8 mouse cellular contexts compared by ENCODE assay signal in genomic region chr8:109706076-109706873, GRCm38 (mm10). TPM values are rescaled to one million over a fixed set of nuclear protein-coding genes. Genes with fewer than 3 reads are reported as not detected.
DNase-seq lines count a peak whose midpoint lies in the region; ATAC-seq and TF ChIP-seq lines count a peak whose summit lies in the region.

No protein-coding gene starts in this region.

- H3K27me3 ChIP-seq in forebrain, embryonic 11.5 days (ENCODE audit: control insufficient read depth, insufficient read depth, low read length): peaks cover 4% of the 10 kb centered on the region; the same call in 1 of the 2 replicates
- no peaks in the 10 kb centered on the region for H3K27me3 ChIP-seq in kidney, embryonic 16.5 days (ENCODE audit: insufficient read depth, low read length)
- H3K27me3 ChIP-seq in midbrain, embryonic 14.5 days (ENCODE audit: control insufficient read depth, insufficient read depth, low read length): no peaks in the 10 kb centered on the region

- peak; percentile 25 to 41 for DNase-seq in layer of hippocampus, postnatal 10 days (ENCODE audit: low spot score in 2 of 2)
- DNase-seq in layer of hippocampus, postnatal 36 days: no peak
- no peak for DNase-seq in forebrain, embryonic 11.5 days (ENCODE audit: low spot score)
- peak; percentile 59 for DNase-seq in midbrain, embryonic 14.5 days
- DNase-seq in thymus, postnatal 36 days: peak; percentile 22 to 28
- no peak for DNase-seq in right cerebral cortex, postnatal 14 days

- H3K4me2 ChIP-seq in forebrain, embryonic 11.5 days (ENCODE audit: low read depth, low read length, severe bottlenecking): peak overlapping the region; percentile 66
- H3K4me2 ChIP-seq in kidney, embryonic 16.5 days (replicated peaks; ENCODE audit: low read depth, low read length): peak overlapping the region; percentile 95
- peak overlapping the region; percentile 57 for H3K4me2 ChIP-seq in midbrain, embryonic 14.5 days (ENCODE audit: low read length)

- no peaks in the 10 kb centered on the region for H3K9me3 ChIP-seq in forebrain, embryonic 11.5 days (ENCODE audit: control insufficient read depth, low read length)
- H3K9me3 ChIP-seq in kidney, embryonic 16.5 days (ENCODE audit: low read length): no peaks in the 10 kb centered on the region
- H3K9me3 ChIP-seq in midbrain, embryonic 14.5 days (ENCODE audit: control insufficient read depth, low read length): no peaks in the 10 kb centered on the region

- 9% methylated on average over 27 of the region's 30 CpGs for WGBS in bone marrow, adult 2 months
- WGBS in forebrain, embryonic 11.5 days: 1% methylated on average over 29 of the region's 30 CpGs
- WGBS in kidney, embryonic 16.5 days: 1% methylated on average over 29 of the region's 30 CpGs
- WGBS in midbrain, embryonic 14.5 days: under 1% methylated on average over 30 of the region's 30 CpGs

- peaks cover 6% of the 10 kb centered on the region; the same call in 1 of the 2 replicates for H3K36me3 ChIP-seq in forebrain, embryonic 11.5 days (ENCODE audit: control insufficient read depth, insufficient read depth, low read length)
- peaks cover 28% of the 10 kb centered on the region for H3K36me3 ChIP-seq in kidney, embryonic 16.5 days (ENCODE audit: insufficient read depth, low read length)
- peaks cover 37% of the 10 kb centered on the region for H3K36me3 ChIP-seq in midbrain, embryonic 14.5 days (ENCODE audit: control insufficient read depth, insufficient read depth, low read length)

- no peak for TF ChIP-seq POLR2A in bone marrow, adult 2 months (IDR thresholded peaks at IDR 0.05; ENCODE audit: borderline replicate concordance, control insufficient read depth, low read depth, low read length)

- H3K27ac ChIP-seq in bone marrow, adult 2 months (ENCODE audit: control insufficient read depth, insufficient read depth, low read depth, low read length, poor library complexity): peak overlapping the region; percentile 12; the same call in 1 of the 2 replicates
- H3K27ac ChIP-seq in forebrain, embryonic 11.5 days (ENCODE audit: low read depth, low read length): no peak overlapping the region; the same call in 1 of the 2 replicates
- peak overlapping the region; percentile 94 for H3K27ac ChIP-seq in kidney, embryonic 16.5 days (ENCODE audit: low read length)
- peak overlapping the region; percentile 97 for H3K27ac ChIP-seq in midbrain, embryonic 14.5 days (replicated peaks; ENCODE audit: low read depth, low read length)

- peak overlapping the region; percentile 99 for H3K9ac ChIP-seq in forebrain, embryonic 11.5 days (ENCODE audit: low read length)
- peak overlapping the region; percentile 100 for H3K9ac ChIP-seq in kidney, embryonic 16.5 days (replicated peaks; ENCODE audit: low read length)
- peak overlapping the region; percentile 100 for H3K9ac ChIP-seq in midbrain, embryonic 14.5 days (replicated peaks; ENCODE audit: low read length)

- ATAC-seq in forebrain, embryonic 11.5 days (replicated peaks; ENCODE audit: low FRiP score): peak; percentile 37
- peak; percentile 55 for ATAC-seq in kidney, embryonic 16.5 days (ENCODE audit: low FRiP score, low TSS enrichment)
- ATAC-seq in midbrain, embryonic 14.5 days (ENCODE audit: low FRiP score, low TSS enrichment): peak; percentile 38

- H3K4me1 ChIP-seq in bone marrow, adult 2 months (ENCODE audit: control insufficient read depth, insufficient read depth, low read length): no peaks in the 10 kb centered on the region; the same call in 1 of the 2 replicates
- H3K4me1 ChIP-seq in forebrain, embryonic 11.5 days (replicated peaks; ENCODE audit: control insufficient read depth, insufficient read depth, low read length): peaks cover 7% of the 10 kb centered on the region
- H3K4me1 ChIP-seq in kidney, embryonic 16.5 days (ENCODE audit: insufficient read depth, low read length): peaks cover 27% of the 10 kb centered on the region
- peaks cover 25% of the 10 kb centered on the region for H3K4me1 ChIP-seq in midbrain, embryonic 14.5 days (ENCODE audit: control insufficient read depth, insufficient read depth, low read length)

- H3K4me3 ChIP-seq in bone marrow, adult 2 months (replicated peaks; ENCODE audit: control insufficient read depth, low read depth, low read length): peak overlapping the region; percentile 56
- H3K4me3 ChIP-seq in forebrain, embryonic 11.5 days (ENCODE audit: low read depth, low read length): peak overlapping the region; percentile 91
- H3K4me3 ChIP-seq in kidney, embryonic 16.5 days (ENCODE audit: low read length): peak overlapping the region; percentile 96
- H3K4me3 ChIP-seq in midbrain, embryonic 14.5 days (replicated peaks; ENCODE audit: low read depth, low read length): peak overlapping the region; percentile 99

- TF ChIP-seq CTCF in bone marrow, adult 2 months (IDR thresholded peaks at IDR 0.05; ENCODE audit: control insufficient read depth, insufficient read depth, low read length): no peak

RNA-seq across cellular contexts. Expression of gene Zfp821, which starts 0.9 kb away (rescaled TPM):
- total RNA-seq in layer of hippocampus, postnatal 10 days (2021): 10 to 100 TPM; 63.7 to 65.0 TPM
- 10 to 100 TPM; 44.6 to 46.8 TPM for total RNA-seq in layer of hippocampus, postnatal 36 days (2021)
- polyA plus RNA-seq in bone marrow, adult 2 months (2011; ENCODE audit: insufficient read depth, insufficient read length, low replicate concordance, missing spikeins): 10.8 and 18.6 TPM in 2 replicates
- polyA plus RNA-seq in forebrain, embryonic 11.5 days (2014; fragmentation: Nextera tagmentation; extraction: Ambion mirVana): 50.2 and 56.1 TPM in 2 replicates
- 25.1 and 28.5 TPM in 2 replicates for polyA plus RNA-seq in kidney, embryonic 16.5 days (2015; fragmentation: Nextera tagmentation; extraction: Ambion mirVana)
- polyA plus RNA-seq in midbrain, embryonic 14.5 days (2014; fragmentation: Nextera tagmentation; extraction: Ambion mirVana): 87.5 and 95.2 TPM in 2 replicates

RNA-seq across cellular contexts. Expression of gene Ist1, which starts 13.2 kb away (rescaled TPM):
- total RNA-seq in layer of hippocampus, postnatal 10 days (2021): 100 to 1,000 TPM in 1 of 2 experiments, 10 to 100 TPM in 1; 95.8 to 103 TPM
- 10 to 100 TPM; 93.2 to 94.0 TPM for total RNA-seq in layer of hippocampus, postnatal 36 days (2021)
- 45.9 and 55.7 TPM in 2 replicates for polyA plus RNA-seq in bone marrow, adult 2 months (2011; ENCODE audit: insufficient read depth, insufficient read length, low replicate concordance, missing spikeins)
- polyA plus RNA-seq in forebrain, embryonic 11.5 days (2014; fragmentation: Nextera tagmentation; extraction: Ambion mirVana): 172 and 186 TPM in 2 replicates
- 160 TPM in 2 replicates for polyA plus RNA-seq in kidney, embryonic 16.5 days (2015; fragmentation: Nextera tagmentation; extraction: Ambion mirVana)
- 158 and 187 TPM in 2 replicates for polyA plus RNA-seq in midbrain, embryonic 14.5 days (2014; fragmentation: Nextera tagmentation; extraction: Ambion mirVana)

RNA-seq across cellular contexts. Expression of gene Atxn1l, which starts 31.3 kb away (rescaled TPM):
- total RNA-seq in layer of hippocampus, postnatal 10 days (2021): 10 to 100 TPM; 40.8 to 41.1 TPM
- 10 to 100 TPM; 37.4 to 40.3 TPM for total RNA-seq in layer of hippocampus, postnatal 36 days (2021)
- 5.3 and 5.8 TPM in 2 replicates for polyA plus RNA-seq in bone marrow, adult 2 months (2011; ENCODE audit: insufficient read depth, insufficient read length, low replicate concordance, missing spikeins)
- 8.3 and 8.6 TPM in 2 replicates for polyA plus RNA-seq in forebrain, embryonic 11.5 days (2014; fragmentation: Nextera tagmentation; extraction: Ambion mirVana)
- 7.5 and 9.3 TPM in 2 replicates for polyA plus RNA-seq in kidney, embryonic 16.5 days (2015; fragmentation: Nextera tagmentation; extraction: Ambion mirVana)
- 3.1 and 4.4 TPM in 2 replicates for polyA plus RNA-seq in midbrain, embryonic 14.5 days (2014; fragmentation: Nextera tagmentation; extraction: Ambion mirVana)

Comparison
In these comparisons a context has a peak if more than half of its experiments do, and no peak if none do; other contexts are left out.
1. DNase-seq: peak in layer of hippocampus, postnatal 10 days (2 of 2), midbrain, embryonic 14.5 days (single experiment) and thymus, postnatal 36 days (2 of 2); none in layer of hippocampus, postnatal 36 days (0 of 2), forebrain, embryonic 11.5 days (single experiment) and right cerebral cortex, postnatal 14 days (single experiment).
2. Peak in every context shown above with its lines, with median percentiles within 50 percentile points of each other: H3K4me3 ChIP-seq, ATAC-seq, H3K4me2 ChIP-seq and H3K9ac ChIP-seq.